Mouse (Mus musculus) bone marrow, adult 2 months (tissue): Measurements from ENCODE around the gene Cxcr6. TPM values are rescaled to one million over a fixed set of nuclear protein-coding genes. Genes with fewer than 3 reads are reported as not detected.

Experiments used
- H3K27ac ChIP-seq: fragments of 200-500 bp; 2 replicates; pipeline ENCODE4 v1.5.1; 2012; ENCODE audit warnings: low read depth, mild to moderate bottlenecking, control low read depth, inconsistent platforms, low read length; ENCODE audit not compliant: control insufficient read depth, poor library complexity, insufficient read depth
- H3K4me1 ChIP-seq: fragments of 200-500 bp; 2 replicates; pipeline ENCODE4 v1.6.1; 2011; ENCODE audit warnings: low read length; ENCODE audit not compliant: control insufficient read depth, insufficient read depth
- H3K4me3 ChIP-seq: fragments of 200-500 bp; replicated peaks from 2 replicates; pipeline ENCODE3; 2011; ENCODE audit warnings: mild to moderate bottlenecking, low read depth, low read length, control low read depth; ENCODE audit not compliant: control insufficient read depth
- CTCF ChIP-seq: fragments of 200-500 bp; IDR thresholded peaks from 2 replicates; pipeline ENCODE4 v1.5.1; 2011; ENCODE audit warnings: low read length, control low read depth; ENCODE audit not compliant: control insufficient read depth, insufficient read depth
- POLR2A ChIP-seq: fragments of 200-500 bp; IDR thresholded peaks from 2 replicates; pipeline ENCODE4 v1.6.1; 2011; ENCODE audit warnings: low read depth, mild to moderate bottlenecking, control low read depth, low read length, borderline replicate concordance; ENCODE audit not compliant: control insufficient read depth
- WGBS: fragments of 180-500 bp; shearing (Covaris S2); methylation state at CpG from one replicate; pipeline ENCODE4 v1.1.7; 2018; 5-methylcytosine and 5-hydroxymethylcytosine counted together
- polyA plus RNA-seq: library from polyadenylated mRNA; stranded (reverse); fragments of >200 nt; gene quantifications from 2 replicates; pipeline ENCODE4 v1.2.4, GENCODE M21; 2011; ENCODE audit warnings: low replicate concordance; ENCODE audit not compliant: missing spikeins, insufficient read depth, insufficient read length

Cxcr6 gene
- polyA plus RNA-seq, 1 experiment: not detected

- no peak overlapping the region for H3K4me3 ChIP-seq
- WGBS: 84% methylated on average over 3 of the region's 3 CpGs
- H3K4me1 ChIP-seq: no peaks in the 10 kb centered on the region
- TF ChIP-seq POLR2A: no peak
- no peak for TF ChIP-seq CTCF
- H3K27ac ChIP-seq: no peak overlapping the region
These were observed 29.6 kb downstream of the Cxcr6 start for GRCm38 (mm10) chr9:123835851-123836250.

- TF ChIP-seq POLR2A: no peak
- no peak overlapping the region for H3K27ac ChIP-seq
These were observed 34.0 kb downstream of the Cxcr6 start for GRCm38 (mm10) chr9:123840243-123840642.

GRCm38 (mm10) chr9:123844468-123844867 is 38.2 kb downstream of the Cxcr6 start:
- WGBS: 90% methylated on average over 3 of the region's 3 CpGs
- Histone ChIP-seq H3K4me1 (no peaks in the 10 kb centered on the region), H3K4me3 (no peak overlapping the region), H3K27ac (no peak overlapping the region)
- TF ChIP-seq POLR2A: no peak
- TF ChIP-seq CTCF: no peak

More at GRCm38 (mm10) chr9:123840243-123840642, 34.0 kb downstream of the Cxcr6 start:
- no peaks in the 10 kb centered on the region for H3K4me1 ChIP-seq
- H3K4me3 ChIP-seq: no peak overlapping the region
- WGBS: 75% methylated on average over 6 of the region's 6 CpGs

- peaks cover under 1% of the 10 kb centered on the region; the same call in 1 of the 2 replicates for H3K4me1 ChIP-seq
- 19% methylated on average over 3 of the region's 3 CpGs for WGBS
- TF ChIP-seq CTCF (no peak), POLR2A (no peak)
- peak overlapping the region; percentile 43; the same call in 1 of the 2 replicates for H3K27ac ChIP-seq
- H3K4me3 ChIP-seq: no peak overlapping the region
These were observed 38.8 kb downstream of the Cxcr6 start for GRCm38 (mm10) chr9:123845120-123845519.

- Histone ChIP-seq H3K27ac (no peak overlapping the region), H3K4me3 (no peak overlapping the region), H3K4me1 (peaks cover 1% of the 10 kb centered on the region; the same call in 1 of the 2 replicates)
- TF ChIP-seq POLR2A: no peak
- no peak for TF ChIP-seq CTCF
- 67% methylated on average over 1 of the region's 1 CpGs for WGBS
These were observed 40.2 kb downstream of the Cxcr6 start for GRCm38 (mm10) chr9:123846490-123846889.

GRCm38 (mm10) chr9:123849976-123850695 is 43.9 kb downstream of the Cxcr6 start:
- TF ChIP-seq CTCF (no peak), POLR2A (no peak)
- Histone ChIP-seq H3K4me3 (no peak overlapping the region), H3K4me1 (peaks cover 3% of the 10 kb centered on the region; the same call in 1 of the 2 replicates), H3K27ac (peak overlapping the region; percentile 14; the same call in 1 of the 2 replicates)
- 38% methylated on average over 2 of the region's 2 CpGs for WGBS

GRCm38 (mm10) chr9:123850705-123851061 is 44.4 kb downstream of the Cxcr6 start:
- Histone ChIP-seq H3K27ac (peak overlapping the region; percentile 93; the same call in 1 of the 2 replicates), H3K4me3 (peak overlapping the region; percentile 69), H3K4me1 (peaks cover 3% of the 10 kb centered on the region; the same call in 1 of the 2 replicates)
- WGBS: 0% methylated on average over 2 of the region's 2 CpGs
- no peak for TF ChIP-seq POLR2A
- no peak for TF ChIP-seq CTCF

GRCm38 (mm10) chr9:123851062-123851712 is 44.9 kb downstream of the Cxcr6 start:
- WGBS: under 1% methylated on average over 27 of the region's 27 CpGs
- TF ChIP-seq CTCF (no peak), POLR2A (0 out of 2 replicates have a peak, but pooled peaks have one; percentile 29)
- H3K27ac ChIP-seq: peak overlapping the region; percentile 93

More at GRCm38 (mm10) chr9:123851062-123851712, 44.9 kb downstream of the Cxcr6 start:
- Histone ChIP-seq H3K4me3 (peak overlapping the region; percentile 69), H3K4me1 (peaks cover 3% of the 10 kb centered on the region; the same call in 1 of the 2 replicates)
